Mouse (Mus musculus) hindbrain, embryonic 16.5 days (tissue): ENCODE measurements around the gene Rdh19. TPM values are rescaled to one million over a fixed set of nuclear protein-coding genes. Genes with fewer than 3 reads are reported as not detected.
"Not testable (repeated sequence)": the region's sequence is repeated elsewhere in the genome, so short reads cannot be mapped to it uniquely, and the experiment has no call there.

Experiments used
- ATAC-seq: fragments of 200-750 bp; cut with Nextera tagmentation; 2 replicates; pipeline ENCODE4 v1.8.0; 2017; ENCODE audit warnings: moderate TSS enrichment, moderate library complexity
- H3K27ac ChIP-seq: fragments of 300-500 bp; sonication (generic); 2 replicates; pipeline ENCODE4 v1.5.1; 2014; ENCODE audit warnings: low read depth, mild to moderate bottlenecking, control low read depth, low read length, moderate library complexity
- H3K27me3 ChIP-seq: fragments of 300-500 bp; sonication (generic); replicated peaks from 2 replicates; pipeline ENCODE4 v1.6.1; 2014; ENCODE audit warnings: low read length; ENCODE audit not compliant: control insufficient read depth, insufficient read depth
- H3K36me3 ChIP-seq: fragments of 300-500 bp; sonication (generic); 2 replicates; pipeline ENCODE4 v1.6.1; 2014; ENCODE audit warnings: mild to moderate bottlenecking, low read length, moderate library complexity, mixed read lengths; ENCODE audit not compliant: control insufficient read depth, insufficient read depth
- H3K4me1 ChIP-seq: fragments of 300-500 bp; sonication (generic); 2 replicates; pipeline ENCODE4 v1.6.1; 2014; ENCODE audit warnings: low read depth, low read length; ENCODE audit not compliant: control insufficient read depth, insufficient read depth
- H3K4me2 ChIP-seq: fragments of 300-500 bp; sonication (generic); 2 replicates; pipeline ENCODE4 v1.6.1; 2014; ENCODE audit warnings: mild to moderate bottlenecking, low read length, control low read depth, moderate library complexity
- H3K4me3 ChIP-seq: fragments of 300-500 bp; sonication (generic); 2 replicates; pipeline ENCODE4 v1.5.1; 2014; ENCODE audit warnings: mild to moderate bottlenecking, low read length, control low read depth, moderate library complexity
- H3K9ac ChIP-seq: fragments of 300-500 bp; sonication (generic); 2 replicates; pipeline ENCODE4 v1.6.1; 2014; ENCODE audit warnings: low read depth, mild to moderate bottlenecking, control low read depth, low read length, moderate library complexity
- H3K9me3 ChIP-seq: fragments of 300-500 bp; sonication (generic); 2 replicates; pipeline ENCODE4 v1.6.1; 2014; ENCODE audit warnings: mild to moderate bottlenecking, low read length, moderate library complexity; ENCODE audit not compliant: control insufficient read depth
- WGBS: fragments of 180-500 bp; shearing (Covaris S2); extraction: QIAGEN DNeasy Blood & Tissue Kit; methylation state at CpG from one replicate; pipeline ENCODE4 v1.1.7; 2014; 5-methylcytosine and 5-hydroxymethylcytosine counted together
- polyA plus RNA-seq: library from polyadenylated mRNA; unstranded; fragments of >200 nt; fragmentation: Nextera tagmentation; extraction: Ambion mirVana; gene quantifications from 2 replicates; pipeline ENCODE4 v1.2.1, GENCODE M21; 2015

The Rdh19 gene
- polyA plus RNA-seq, result not detected in 2 replicates

DNA sequence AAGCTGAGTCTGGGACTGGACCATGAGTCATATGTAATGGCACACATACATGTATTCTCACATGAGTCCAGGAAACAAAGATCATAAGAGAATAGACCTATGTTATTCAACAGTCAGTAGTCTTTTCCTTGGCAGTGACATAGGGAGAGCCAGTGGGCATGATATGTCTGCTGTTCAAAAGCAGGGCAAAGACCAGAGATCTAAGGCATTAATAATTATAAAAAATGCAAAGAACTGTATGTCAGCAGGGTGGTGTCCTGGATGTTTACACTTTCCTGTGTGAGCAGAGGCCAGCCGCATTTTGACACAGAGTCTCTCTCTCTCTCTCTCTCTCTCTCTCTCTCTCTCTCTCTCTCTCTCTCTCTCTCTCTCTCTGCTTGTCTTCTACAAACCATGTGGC, at the start of gene Rdh19:
Gene Rdh19, plus strand, starts transcription at position 301 of the 400 bp plus-strand sequence.
- no peaks in the 10 kb centered on the region for H3K9me3 ChIP-seq
- H3K4me2 ChIP-seq, result no peak within 1 kb of the TSS
- no peak within 1 kb of the TSS for H3K27ac ChIP-seq
- no peak for ATAC-seq
- no peaks in the 10 kb centered on the region for H3K36me3 ChIP-seq
- H3K9ac ChIP-seq, result no peak within 1 kb of the TSS
- no peaks in the 10 kb centered on the region for H3K27me3 ChIP-seq
- no peaks in the 10 kb centered on the region for H3K4me1 ChIP-seq
- WGBS, result 86% methylated on average over 1 of the region's 1 CpGs
- no peak within 1 kb of the TSS for H3K4me3 ChIP-seq

DNA sequence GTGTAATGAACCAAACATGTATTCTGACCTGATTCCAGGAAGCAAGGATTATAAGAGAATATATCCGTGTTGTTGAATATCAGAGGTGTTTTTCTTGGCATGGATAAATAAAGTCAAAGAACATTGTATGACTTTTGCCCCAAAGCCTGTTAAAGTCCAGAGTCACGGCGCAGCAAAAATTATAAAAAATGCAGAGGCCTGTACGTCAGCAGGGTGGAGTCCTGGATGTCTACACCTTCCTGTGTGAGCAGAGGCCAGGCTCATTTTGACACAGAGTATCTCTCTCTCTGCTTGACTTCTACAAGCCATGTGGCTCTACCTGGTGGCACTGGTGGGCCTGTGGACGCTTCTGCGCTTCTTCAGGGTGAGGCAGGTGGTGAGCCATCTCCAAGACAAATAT, 48.8 kb upstream of the Rdh19 start, which contains the start of gene Rdh16:
Gene Rdh16, plus strand, starts transcription at position 262 of the 400 bp plus-strand sequence.
- ATAC-seq, result no peak
- 86% methylated on average over 6 of the region's 6 CpGs for WGBS

DNA sequence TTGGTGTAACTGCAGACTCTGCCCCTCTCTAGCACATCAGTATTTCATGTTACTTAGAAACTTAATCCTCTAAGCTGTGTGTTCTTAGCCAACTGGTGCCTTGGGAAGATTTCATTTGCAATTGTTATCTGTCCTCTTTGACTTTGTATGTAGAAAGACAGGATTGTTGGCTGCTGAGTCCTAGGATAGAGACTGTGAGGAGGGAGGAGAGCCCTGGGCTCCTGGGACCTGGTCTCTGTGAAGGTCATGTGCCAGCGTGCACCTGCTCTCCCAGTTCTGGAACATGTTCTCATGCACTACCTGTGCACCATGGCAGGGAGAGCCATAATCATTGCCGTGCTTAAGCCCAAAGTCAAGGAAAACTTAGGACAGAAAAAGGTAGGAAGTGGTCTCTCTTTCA, 48.1 kb upstream of the Rdh19 start:
- Histone ChIP-seq H3K9me3 (peaks cover 2% of the 10 kb centered on the region), H3K4me1 (no peaks in the 10 kb centered on the region), H3K27ac (no peak overlapping the region), H3K27me3 (no peaks in the 10 kb centered on the region), H3K9ac (no peak overlapping the region), H3K4me2 (no peak overlapping the region), H3K36me3 (no peaks in the 10 kb centered on the region), H3K4me3 (no peak overlapping the region)
- WGBS, result 88% methylated on average over 2 of the region's 2 CpGs
- ATAC-seq, result no peak

More for the DNA sequence above, 48.8 kb upstream of the Rdh19 start, which contains the start of gene Rdh16:
- Histone ChIP-seq H3K9me3 (peaks cover 3% of the 10 kb centered on the region), H3K4me2 (no peak within 1 kb of the TSS), H3K4me3 (no peak within 1 kb of the TSS), H3K27me3 (no peaks in the 10 kb centered on the region), H3K4me1 (no peaks in the 10 kb centered on the region), H3K27ac (no peak within 1 kb of the TSS), H3K9ac (no peak within 1 kb of the TSS), H3K36me3 (no peaks in the 10 kb centered on the region)

DNA sequence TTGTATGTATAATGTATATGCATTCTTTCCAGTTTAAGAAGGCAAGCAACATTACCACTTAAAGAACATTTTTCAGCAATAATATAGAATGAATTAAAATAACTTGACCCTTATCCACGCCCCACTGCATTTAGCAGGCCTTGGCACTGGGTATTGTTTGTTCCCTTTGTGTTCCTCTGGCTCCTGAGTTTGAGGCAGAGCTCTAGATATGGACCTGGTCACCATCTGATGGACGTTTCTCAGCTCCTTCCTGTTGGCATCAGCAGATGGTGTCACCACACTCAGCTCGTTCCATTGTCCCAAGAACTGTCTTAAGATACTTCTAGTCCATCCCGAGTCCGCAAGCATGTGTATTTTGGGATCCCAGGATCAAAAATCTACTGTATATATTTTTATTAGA, 47.5 kb upstream of the Rdh19 start:
- H3K4me1 ChIP-seq, result no peaks in the 10 kb centered on the region
- 82% methylated on average over 5 of the region's 5 CpGs for WGBS
- H3K27ac ChIP-seq, result no peak overlapping the region
- no peak for ATAC-seq
- no peaks in the 10 kb centered on the region for H3K9me3 ChIP-seq
- H3K9ac ChIP-seq, result no peak overlapping the region
- no peak overlapping the region for H3K4me2 ChIP-seq
- no peak overlapping the region for H3K4me3 ChIP-seq
- no peaks in the 10 kb centered on the region for H3K36me3 ChIP-seq
- no peaks in the 10 kb centered on the region for H3K27me3 ChIP-seq

DNA sequence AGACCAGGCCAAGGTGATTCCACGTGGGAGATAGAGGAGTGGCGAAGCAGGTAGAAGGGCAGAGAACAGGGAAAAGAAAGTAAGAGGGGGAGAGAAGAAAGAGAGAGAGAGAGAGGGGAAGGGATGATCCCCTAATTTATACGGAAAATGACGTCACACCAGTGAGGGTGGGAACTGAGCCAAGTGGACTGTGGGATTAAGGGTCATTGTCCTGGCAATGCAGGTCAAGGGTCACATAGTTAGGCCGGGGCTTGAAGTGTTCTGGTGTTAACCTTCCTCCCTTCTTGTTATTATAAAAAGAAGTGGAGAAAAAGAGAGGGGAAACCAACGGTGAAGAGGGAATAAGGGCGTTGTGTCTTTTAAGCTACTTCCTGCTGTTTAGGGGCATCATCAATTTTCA, 45.3 kb upstream of the Rdh19 start:
- no peaks in the 10 kb centered on the region for H3K9me3 ChIP-seq
- no peaks in the 10 kb centered on the region for H3K36me3 ChIP-seq
- H3K9ac ChIP-seq, result no peak overlapping the region
- H3K4me2 ChIP-seq, result no peak overlapping the region
- WGBS, result 58% methylated on average over 7 of the region's 7 CpGs
- no peaks in the 10 kb centered on the region for H3K4me1 ChIP-seq
- H3K27ac ChIP-seq, result no peak overlapping the region
- H3K4me3 ChIP-seq, result no peak overlapping the region
- H3K27me3 ChIP-seq, result no peaks in the 10 kb centered on the region
- ATAC-seq, result no peak

DNA sequence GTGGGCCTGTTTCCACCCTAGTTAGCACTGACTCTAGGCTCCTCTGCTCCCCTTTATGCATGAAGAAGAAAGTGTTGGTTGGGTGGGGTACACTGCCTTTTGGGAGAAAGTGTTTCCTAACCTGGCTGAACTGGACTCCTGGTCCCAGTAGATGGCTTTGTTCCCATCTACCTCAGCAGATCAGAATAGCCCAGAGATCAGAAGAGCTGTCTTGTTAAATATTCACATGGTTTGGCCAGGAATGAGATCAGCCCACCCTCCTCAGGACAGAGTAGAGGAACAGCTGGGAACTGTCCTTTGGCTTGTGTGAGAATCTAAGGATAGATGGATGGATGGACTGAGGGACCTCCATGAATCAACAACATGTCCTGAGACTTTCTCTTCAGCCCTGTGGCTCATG, 33.8 kb upstream of the Rdh19 start:
- no peak overlapping the region for H3K4me3 ChIP-seq
- H3K9me3 ChIP-seq, result peaks cover 4% of the 10 kb centered on the region
- H3K4me1 ChIP-seq, result no peaks in the 10 kb centered on the region
- H3K27me3 ChIP-seq, result no peaks in the 10 kb centered on the region
- H3K36me3 ChIP-seq, result no peaks in the 10 kb centered on the region
- no peak overlapping the region for H3K9ac ChIP-seq
- H3K4me2 ChIP-seq, result no peak overlapping the region
- no peak overlapping the region for H3K27ac ChIP-seq
- no peak for ATAC-seq

DNA sequence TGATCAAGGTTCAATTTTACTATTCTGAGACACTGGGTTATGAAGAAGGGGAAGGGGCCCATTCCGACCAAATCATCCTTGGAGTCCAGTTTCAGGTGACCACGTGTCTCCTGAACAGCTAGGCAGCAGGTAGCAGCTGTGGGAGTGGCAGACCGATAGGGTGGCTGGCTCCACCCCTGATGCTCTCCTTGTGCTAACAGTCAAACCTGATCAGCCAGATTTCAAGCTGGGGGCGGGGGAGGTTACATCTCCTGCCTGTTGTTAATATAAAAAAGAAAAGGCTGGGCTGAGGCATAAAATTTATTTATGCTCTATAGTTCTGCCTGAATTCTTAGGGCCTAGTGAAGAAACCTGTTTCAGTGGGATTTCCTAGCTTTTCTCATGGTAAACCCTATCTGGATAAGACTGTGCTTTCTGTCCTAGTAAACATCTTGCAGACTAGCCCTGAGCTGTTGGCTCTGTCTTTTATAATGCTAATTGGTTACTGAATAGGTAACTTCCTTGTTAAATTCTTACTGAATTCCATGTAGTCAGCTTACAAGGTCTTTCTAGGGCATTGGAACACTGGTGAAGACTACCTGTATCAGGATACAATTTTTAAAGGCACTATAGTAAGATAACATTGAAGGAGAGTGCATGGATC, 32.3 kb upstream of the Rdh19 start:
- H3K9ac ChIP-seq, H3K9me3 ChIP-seq, H3K4me1 ChIP-seq, H3K4me2 ChIP-seq, H3K4me3 ChIP-seq, ATAC-seq, H3K36me3 ChIP-seq, H3K27ac ChIP-seq, H3K27me3 ChIP-seq: not testable (repeated sequence)
- 74% methylated on average over 4 of the region's 4 CpGs for WGBS

DNA sequence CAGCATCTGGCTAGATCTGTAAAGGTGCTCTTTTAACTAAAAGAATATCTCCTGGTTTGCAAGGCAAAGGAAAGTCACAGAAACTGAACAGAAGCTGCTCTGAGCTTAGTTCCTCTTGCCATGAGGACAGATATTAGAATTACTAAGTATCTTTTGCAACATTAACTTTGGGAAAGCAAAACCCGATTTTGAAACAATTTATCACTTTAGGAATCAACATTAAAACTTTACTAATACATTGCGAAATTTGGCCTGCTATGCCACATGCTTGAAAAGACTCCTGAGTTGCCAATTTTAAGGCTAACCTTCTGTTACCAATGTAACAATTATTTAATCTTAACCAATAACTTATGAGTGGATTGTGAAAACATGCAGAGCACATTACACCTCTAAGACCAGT, 27.9 kb upstream of the Rdh19 start:
- H3K27me3 ChIP-seq, ATAC-seq, H3K4me2 ChIP-seq, H3K4me1 ChIP-seq, H3K9me3 ChIP-seq, H3K9ac ChIP-seq, H3K36me3 ChIP-seq, H3K4me3 ChIP-seq, H3K27ac ChIP-seq: not testable (repeated sequence)
- 89% methylated on average over 2 of the region's 2 CpGs for WGBS

DNA sequence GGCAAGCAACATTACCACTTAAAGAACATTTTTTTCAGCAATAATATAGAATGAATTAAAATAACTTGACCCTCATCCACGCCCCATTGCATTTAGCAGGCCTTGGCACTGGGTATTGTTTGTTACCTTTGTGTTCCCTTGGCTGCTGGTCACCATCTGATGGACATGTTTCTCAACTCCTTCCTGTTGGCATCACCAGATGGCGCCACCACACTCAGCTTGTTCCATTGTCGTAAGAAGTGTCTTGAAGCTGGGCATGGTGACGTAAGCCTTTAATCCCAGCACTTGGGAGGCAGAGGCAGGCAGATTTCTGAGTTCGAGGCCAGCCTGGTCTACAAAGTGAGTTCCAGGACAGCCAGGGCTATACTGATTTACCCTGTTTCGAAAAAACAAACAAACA, 24.3 kb upstream of the Rdh19 start:
- ATAC-seq, result no peak

DNA sequence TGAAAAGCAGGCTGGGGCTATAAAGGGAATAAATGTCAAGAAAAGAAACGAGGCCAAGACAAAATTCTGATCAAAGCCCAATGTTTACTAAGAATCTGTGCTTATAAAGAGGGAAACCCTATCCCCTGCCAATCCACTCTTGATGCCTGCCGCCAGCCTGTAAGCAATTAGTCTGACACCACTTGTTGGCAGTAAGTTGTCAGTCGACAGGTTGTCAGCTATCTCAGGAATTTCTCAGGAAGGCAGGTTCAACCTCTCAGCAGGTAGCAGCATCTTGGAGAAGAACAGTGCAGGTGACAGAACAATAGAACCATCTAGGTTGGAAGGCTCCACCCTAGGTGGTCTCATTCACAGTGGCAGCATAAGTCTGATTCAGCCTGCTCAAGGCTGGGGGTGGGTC, 20.6 kb upstream of the Rdh19 start:
- Histone ChIP-seq H3K4me2 (no peak overlapping the region), H3K9ac (no peak overlapping the region), H3K4me1 (no peaks in the 10 kb centered on the region), H3K9me3 (no peaks in the 10 kb centered on the region), H3K27me3 (no peaks in the 10 kb centered on the region), H3K4me3 (no peak overlapping the region), H3K36me3 (no peaks in the 10 kb centered on the region), H3K27ac (no peak overlapping the region)
- no peak for ATAC-seq
- 80% methylated on average over 3 of the region's 3 CpGs for WGBS

More for the DNA sequence above, 24.3 kb upstream of the Rdh19 start:
- Histone ChIP-seq H3K27ac (no peak overlapping the region), H3K4me1 (no peaks in the 10 kb centered on the region), H3K4me3 (no peak overlapping the region), H3K4me2 (no peak overlapping the region), H3K9ac (no peak overlapping the region), H3K27me3 (no peaks in the 10 kb centered on the region), H3K36me3 (no peaks in the 10 kb centered on the region), H3K9me3 (peaks cover 3% of the 10 kb centered on the region)
- WGBS, result 83% methylated on average over 6 of the region's 6 CpGs
